Mouse (Mus musculus): ENCODE results near the gene Lsamp.

GRCm38 (mm10) chr16:41996956-41997355, 2012.8 kb downstream of the Lsamp start:
- TF ChIP-seq CTCF (IDR thresholded peaks at IDR 0.05; ENCODE audit: extremely low read depth, insufficient read depth, insufficient read length, insufficient replicate concordance) (no peak), POLR2A (IDR thresholded peaks at IDR 0.05; ENCODE audit: low read depth, low read length) (no peak)
